Mouse (Mus musculus) ovary, postnatal 36 days (tissue): Measurements from ENCODE around the gene Ttc24.

ENCODE experiments used
- DNase-seq: peaks from one replicate; pipeline ENCODE4 v3.0.0; 2022; ENCODE audit warnings: low spot score, mixed read lengths

Ttc24 gene

GRCm38 (mm10) chr3:88078204-88078603, at the start of gene Ttc24:
Gene Ttc24, minus strand, starts transcription at chr3:88078304.
- DNase-seq = no peak

- no peak for DNase-seq
Observed at GRCm38 (mm10) chr3:88127636-88128035, 49.5 kb upstream of the Ttc24 start.

- DNase-seq = no peak
Observed at GRCm38 (mm10) chr3:88126181-88126580, 48.1 kb upstream of the Ttc24 start.

DNA sequence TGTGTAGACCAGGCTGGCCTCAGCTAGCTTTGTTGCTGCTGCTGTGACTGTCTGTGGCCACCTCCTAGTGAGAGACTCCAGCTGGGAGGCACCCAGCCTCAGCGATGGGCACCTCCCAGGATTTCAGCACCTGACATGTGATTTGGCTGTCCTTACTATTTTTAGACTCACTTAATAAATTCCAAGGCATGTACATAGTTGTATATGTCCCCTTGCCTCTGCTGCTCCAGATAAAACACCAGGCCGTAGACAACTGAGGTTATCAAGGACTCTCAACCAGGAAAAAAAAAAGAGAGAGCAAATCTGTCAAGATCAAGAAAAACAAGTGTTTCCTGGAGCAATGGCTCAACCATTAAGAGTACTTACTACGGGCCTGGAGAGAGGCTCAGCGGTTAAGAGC, 47.1 kb upstream of the Ttc24 start:
- no peak for DNase-seq

DNA sequence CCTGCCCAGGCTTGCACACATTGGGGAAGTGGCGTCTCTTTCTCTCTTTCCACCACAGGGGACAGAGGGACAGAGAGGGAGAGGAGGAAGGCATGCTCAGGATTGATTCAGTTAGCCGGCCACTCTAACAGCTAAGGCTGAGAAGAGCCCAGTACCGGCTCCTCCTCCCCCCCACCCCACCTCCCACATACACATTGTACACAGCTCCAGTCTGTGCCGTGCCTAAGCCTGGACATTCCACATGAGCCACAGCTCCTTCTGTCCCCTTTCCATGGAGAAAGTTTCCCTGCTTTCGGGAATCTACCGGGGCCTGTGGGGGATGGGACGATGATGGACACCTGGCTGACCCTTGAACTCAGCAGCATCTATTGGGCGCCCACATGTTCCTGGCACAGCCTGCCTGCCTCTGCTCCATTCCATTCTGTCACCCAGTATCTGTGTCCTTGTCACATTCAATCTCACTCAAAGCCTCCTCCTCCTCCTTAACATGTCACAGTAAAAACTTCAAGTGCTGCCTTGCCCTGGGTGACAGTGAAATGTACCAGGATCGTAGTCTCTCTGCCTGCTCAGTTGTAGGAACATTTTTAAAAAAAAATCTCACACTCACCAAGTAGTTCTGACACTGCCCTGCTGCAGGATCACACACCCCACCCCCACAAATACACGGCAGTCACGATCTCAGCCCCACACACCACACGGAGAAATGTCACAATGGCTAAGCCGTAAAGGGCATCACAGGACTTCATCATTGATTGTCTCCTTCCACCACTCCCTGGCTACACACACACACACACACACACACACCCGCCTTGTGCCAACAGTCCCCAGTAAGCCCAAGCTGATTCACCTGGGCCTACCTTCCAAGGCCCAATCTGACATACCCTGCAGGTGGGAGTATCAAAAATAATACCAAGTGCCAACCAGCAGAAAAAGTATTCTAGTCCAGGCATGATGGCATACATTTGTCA, 43.3 kb upstream of the Ttc24 start:
- no peak for DNase-seq

- no peak for DNase-seq
Observed at GRCm38 (mm10) chr3:88120117-88120651, 42.1 kb upstream of the Ttc24 start.

- DNase-seq = no peak
Observed at GRCm38 (mm10) chr3:88114396-88114795, 36.3 kb upstream of the Ttc24 start.

GRCm38 (mm10) chr3:88109126-88109525, 31.0 kb upstream of the Ttc24 start:
- no peak for DNase-seq

DNA sequence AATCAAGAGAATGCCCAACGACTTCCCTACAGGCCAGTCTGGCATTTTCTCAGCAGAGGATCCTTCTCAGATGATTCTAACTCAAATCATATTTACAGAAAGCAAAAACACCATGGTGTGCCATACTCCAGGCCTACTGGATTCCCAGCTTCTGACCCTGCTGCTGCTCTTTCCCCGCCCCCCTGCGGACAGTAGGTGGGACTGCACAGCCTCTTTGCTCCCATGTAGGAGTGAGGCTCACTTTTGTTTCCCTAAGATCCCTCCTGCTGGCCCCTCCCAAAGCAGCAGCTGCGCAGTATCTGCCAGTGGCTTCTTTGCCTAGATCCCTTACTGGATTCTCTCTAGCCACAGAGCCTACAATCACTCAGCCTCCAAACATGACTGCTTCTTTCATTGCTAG, 28.0 kb upstream of the Ttc24 start:
- no peak for DNase-seq

DNA sequence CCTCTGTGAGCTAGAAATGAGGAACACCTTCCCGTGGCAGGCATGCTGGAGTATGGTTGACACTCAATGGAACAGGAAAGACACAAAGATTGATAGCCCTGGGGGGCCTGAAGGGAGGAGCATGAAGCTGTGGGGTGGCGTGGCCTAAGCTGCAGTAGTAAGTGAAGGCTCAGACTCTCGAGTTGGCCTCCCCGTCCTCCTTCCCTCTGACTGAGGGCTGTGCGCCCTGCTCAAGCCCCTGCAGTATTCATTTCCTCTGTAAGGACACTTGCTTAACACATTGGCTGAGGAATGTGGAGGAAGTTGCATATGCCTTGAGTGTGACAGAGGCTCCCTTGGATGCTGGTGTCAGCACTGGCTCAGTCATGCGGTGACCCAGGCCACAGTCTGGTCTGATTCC, 24.5 kb upstream of the Ttc24 start:
- no peak for DNase-seq

DNA sequence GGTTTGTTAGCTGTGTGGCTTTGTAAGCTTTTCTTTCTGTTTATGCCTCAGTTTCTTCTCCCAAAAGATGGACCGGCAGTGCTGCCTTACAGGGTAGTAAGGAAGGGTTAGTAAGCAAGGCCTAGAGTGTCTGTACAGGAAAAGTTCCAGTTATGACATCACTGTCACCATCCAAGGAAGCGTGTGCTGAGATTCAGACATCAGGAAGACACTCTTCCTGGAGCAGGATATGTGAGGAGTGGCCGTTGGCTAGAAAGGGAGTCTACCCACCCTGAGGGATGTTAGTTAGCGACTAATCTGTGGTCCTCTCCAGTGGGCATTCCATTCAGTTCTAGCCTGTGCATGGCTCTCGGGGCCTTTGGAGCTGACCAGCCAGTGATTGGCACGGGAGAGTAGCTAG, 24.1 kb upstream of the Ttc24 start:
- no peak for DNase-seq

GRCm38 (mm10) chr3:88101736-88102135, 23.6 kb upstream of the Ttc24 start:
- DNase-seq = no peak

GRCm38 (mm10) chr3:88100251-88100650, 22.1 kb upstream of the Ttc24 start:
- no peak for DNase-seq

DNA sequence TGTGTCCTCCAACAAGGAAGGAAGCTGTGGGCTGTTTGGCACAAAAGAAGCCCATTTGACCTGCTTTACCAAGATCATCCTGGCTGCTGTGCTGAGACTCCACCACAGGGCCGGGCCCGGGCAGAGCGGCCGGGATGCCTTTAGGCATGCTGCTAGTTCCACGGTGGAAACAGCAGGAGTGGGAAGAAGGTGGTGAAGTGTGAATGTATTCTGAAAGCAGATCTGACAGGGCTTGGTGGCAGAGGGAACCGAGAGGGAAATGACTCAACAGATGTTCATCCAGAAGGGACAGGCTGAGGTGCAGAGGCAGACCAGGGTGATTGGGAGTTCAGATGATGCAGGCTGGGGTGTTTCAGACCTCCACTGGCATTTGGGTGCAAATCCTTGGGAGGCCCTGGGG, 19.6 kb upstream of the Ttc24 start:
- no peak for DNase-seq

DNA sequence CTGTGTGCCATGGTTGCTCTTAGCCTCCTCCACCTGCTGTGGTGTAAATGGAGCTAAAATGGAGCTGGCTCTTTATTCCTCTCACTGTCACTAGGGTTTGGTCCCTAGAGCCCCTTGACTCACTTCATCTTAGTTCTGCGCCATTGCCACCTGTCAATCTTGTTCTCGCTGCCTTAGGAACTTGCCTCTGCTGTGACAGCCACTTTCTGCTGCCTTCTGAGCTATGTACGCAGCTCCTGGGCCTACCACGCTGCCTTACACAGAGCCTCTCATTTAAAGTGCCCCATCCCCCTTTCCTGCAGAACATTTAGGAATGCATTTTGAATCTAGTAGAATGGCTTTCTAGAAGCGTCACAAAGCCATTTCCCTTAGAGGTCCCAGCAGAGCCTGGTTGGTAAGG, 16.0 kb upstream of the Ttc24 start:
- DNase-seq = no peak

GRCm38 (mm10) chr3:88090616-88091015, 12.5 kb upstream of the Ttc24 start:
- DNase-seq = no peak

- DNase-seq = no peak
Observed at GRCm38 (mm10) chr3:88090106-88090505, 12.0 kb upstream of the Ttc24 start.

DNA sequence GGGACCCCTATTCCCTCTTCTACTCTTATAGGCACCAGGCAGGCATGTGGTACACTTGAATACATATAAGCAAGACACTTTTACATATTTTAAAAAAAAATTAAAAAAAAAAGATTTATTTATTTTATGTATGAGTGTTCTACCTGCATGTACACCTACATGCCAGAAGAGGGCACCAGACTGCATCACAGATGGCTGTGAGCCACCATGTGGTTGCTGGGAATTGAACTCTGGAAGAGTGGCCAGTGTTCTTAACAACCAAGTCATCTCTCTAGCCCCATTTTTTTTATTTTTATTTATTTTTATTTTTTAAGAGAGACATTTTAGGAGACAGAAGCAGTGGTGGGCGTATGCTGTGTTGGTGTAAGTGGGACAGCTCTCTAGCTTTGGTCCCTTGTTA, 9.6 kb upstream of the Ttc24 start:
- DNase-seq = no peak

DNA sequence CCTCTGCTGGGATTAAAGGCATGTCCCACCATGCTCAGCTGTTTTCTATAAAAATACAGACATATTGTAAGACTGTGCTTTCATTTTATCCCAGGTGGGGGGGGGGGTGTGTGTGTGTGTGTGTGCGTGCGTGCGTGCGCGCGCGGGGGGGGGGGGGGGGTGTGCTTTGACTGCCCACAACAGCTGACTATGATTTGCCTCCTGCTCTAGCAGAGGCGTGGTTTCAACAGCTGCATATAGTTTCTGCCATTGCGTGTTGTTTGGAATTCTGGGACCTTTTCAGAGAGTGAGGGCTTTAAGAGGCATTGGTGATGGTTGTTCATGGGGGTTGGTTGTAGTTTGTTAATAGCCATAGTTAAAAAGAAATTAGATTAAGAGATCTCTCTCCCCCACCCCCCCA, 7.4 kb upstream of the Ttc24 start:
- no peak for DNase-seq

DNA sequence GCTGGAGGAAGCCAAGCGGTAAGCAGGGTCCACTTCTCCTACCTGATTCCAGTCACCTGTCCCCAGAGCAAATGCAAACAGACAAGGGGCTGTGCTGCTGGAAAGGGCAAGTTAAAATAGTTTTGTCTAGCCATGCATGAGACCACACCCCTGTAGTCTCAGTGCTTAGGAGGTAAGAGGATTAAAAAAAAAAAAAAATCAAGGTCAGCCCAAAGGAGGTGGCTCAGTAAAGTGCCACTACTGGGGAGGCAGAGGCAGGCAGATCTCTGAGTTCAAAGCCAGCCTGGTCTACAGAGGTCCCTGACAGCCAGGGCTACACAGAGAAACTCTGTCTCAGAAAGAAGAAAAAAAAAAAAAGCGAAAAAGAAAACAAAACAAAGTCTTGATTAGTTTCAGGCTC, 5.9 kb upstream of the Ttc24 start:
- no peak for DNase-seq

- DNase-seq = no peak
Observed at GRCm38 (mm10) chr3:88082663-88083062, 4.6 kb upstream of the Ttc24 start.

DNA sequence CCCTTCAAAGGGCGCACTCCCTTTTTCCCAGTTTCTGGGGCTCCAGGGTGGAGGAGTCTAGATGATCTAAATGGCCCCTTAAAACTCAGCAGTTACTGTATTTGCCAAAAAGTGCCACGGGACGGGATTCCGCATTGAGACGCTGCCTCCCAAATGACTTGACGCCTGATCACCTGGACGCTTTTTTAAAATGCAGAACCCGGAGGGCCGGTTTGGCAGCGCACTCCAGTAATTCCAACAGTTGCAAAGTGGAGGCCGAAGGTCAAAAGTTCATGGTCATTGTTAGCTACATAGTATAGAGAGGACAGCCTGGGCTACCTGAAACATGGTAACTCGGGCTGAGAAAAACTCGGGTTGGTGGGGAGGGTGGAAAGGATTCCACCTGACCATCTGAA, 4.1 kb upstream of the Ttc24 start:
- no peak for DNase-seq

- DNase-seq = peak; percentile 83
Observed at GRCm38 (mm10) chr3:88081345-88082223, 3.5 kb upstream of the Ttc24 start, which contains the start of gene Iqgap3. Gene Iqgap3, plus strand, starts transcription at chr3:88081971.
